Mouse (Mus musculus) C2C12 (cell line): ENCODE measurements around the gene Slc24a4.

Experiments
- CEBPB ChIP-seq: IDR thresholded peaks from one replicate; pipeline ENCODE4 v1.6.1; 2011; ENCODE audit warnings: low read depth, mild to moderate bottlenecking, control low read depth, moderate library complexity
- CTCF ChIP-seq: IDR thresholded peaks from one replicate; pipeline ENCODE4 v1.5.1; 2011; ENCODE audit not compliant: control insufficient read depth, insufficient read depth, insufficient read length
- MAX ChIP-seq: IDR thresholded peaks from one replicate; pipeline ENCODE4 v1.6.1; 2011; ENCODE audit warnings: mild to moderate bottlenecking, control low read depth
- MYOD1 ChIP-seq: IDR thresholded peaks from one replicate; pipeline ENCODE4 v1.6.1; 2011; ENCODE audit warnings: low read depth; ENCODE audit not compliant: control insufficient read depth, insufficient read length
- USF1 ChIP-seq: IDR thresholded peaks from one replicate; pipeline ENCODE4 v1.6.1; 2011; ENCODE audit warnings: low read depth, mild to moderate bottlenecking, control low read depth, moderate library complexity

- TF ChIP-seq CTCF (no peak), MAX (no peak), MYOD1 (no peak), USF1 (no peak), CEBPB (no peak)
Observed at GRCm38 (mm10) chr12:102210801-102211200, 82.3 kb downstream of the Slc24a4 start.
